Mouse (Mus musculus) kidney, postnatal 0 days (tissue): ENCODE data around the gene Rnase11. TPM values are rescaled to one million over a fixed set of nuclear protein-coding genes. Genes with fewer than 3 reads are reported as not detected.

Source experiments
- ATAC-seq: fragments of 200-750 bp; cut with Nextera tagmentation; replicated peaks from 2 replicates; pipeline ENCODE4 v1.8.0; 2017; ENCODE audit warnings: low read depth, moderate number of reproducible peaks, moderate TSS enrichment, moderate library complexity; ENCODE audit not compliant: low FRiP score
- DNase-seq: peaks from one replicate; pipeline ENCODE4 v3.0.0-alpha.2; 2016; ENCODE audit warnings: low spot score
- H3K27ac ChIP-seq: fragments of 300-500 bp; sonication (generic); 2 replicates; pipeline ENCODE4 v1.5.1; 2014; ENCODE audit warnings: mild to moderate bottlenecking
- H3K27me3 ChIP-seq: fragments of 300-500 bp; sonication (generic); 2 replicates; pipeline ENCODE4 v1.6.1; 2014; ENCODE audit warnings: low read length, mixed read lengths; ENCODE audit not compliant: insufficient read depth
- H3K36me3 ChIP-seq: fragments of 300-500 bp; sonication (generic); 2 replicates; pipeline ENCODE4 v1.6.1; 2014; ENCODE audit warnings: low read length, mixed read lengths; ENCODE audit not compliant: insufficient read depth
- H3K4me1 ChIP-seq: fragments of 300-500 bp; sonication (generic); replicated peaks from 2 replicates; pipeline ENCODE4 v1.6.1; 2014; ENCODE audit warnings: antibody characterized with exemption, low read length, mixed read lengths; ENCODE audit not compliant: insufficient read depth
- H3K4me2 ChIP-seq: fragments of 300-500 bp; sonication (generic); 2 replicates; pipeline ENCODE4 v1.6.1; 2014; ENCODE audit warnings: mild to moderate bottlenecking, low read length, moderate library complexity, mixed read lengths
- H3K4me3 ChIP-seq: fragments of 300-500 bp; sonication (generic); replicated peaks from 2 replicates; pipeline ENCODE4 v1.5.1; 2014; ENCODE audit warnings: low read depth, low read length
- H3K9ac ChIP-seq: fragments of 300-500 bp; sonication (generic); 2 replicates; pipeline ENCODE4 v1.6.1; 2014; ENCODE audit warnings: low read depth, low read length
- H3K9me3 ChIP-seq: fragments of 300-500 bp; sonication (generic); replicated peaks from 2 replicates; pipeline ENCODE4 v1.6.1; 2016; ENCODE audit warnings: low read length, inconsistent platforms, mixed read lengths
- CTCF ChIP-seq: IDR thresholded peaks from 2 replicates; pipeline ENCODE4 v1.5.1; 2016; ENCODE audit warnings: antibody characterized with exemption, low read depth, mild to moderate bottlenecking, moderate library complexity
- WGBS: fragments of 180-500 bp; shearing (Covaris S2); extraction: QIAGEN DNeasy Blood & Tissue Kit; methylation state at CpG from one replicate; pipeline ENCODE4 v1.1.7; 2014; 5-methylcytosine and 5-hydroxymethylcytosine counted together
- polyA plus RNA-seq: library from polyadenylated mRNA; unstranded; fragments of >200 nt; fragmentation: Nextera tagmentation; extraction: Ambion mirVana; gene quantifications from 2 replicates; pipeline ENCODE4 v1.2.1, GENCODE M21; 2015

The Rnase11 gene
- polyA plus RNA-seq, 1 experiment from 2014 or later = not detected

DNA sequence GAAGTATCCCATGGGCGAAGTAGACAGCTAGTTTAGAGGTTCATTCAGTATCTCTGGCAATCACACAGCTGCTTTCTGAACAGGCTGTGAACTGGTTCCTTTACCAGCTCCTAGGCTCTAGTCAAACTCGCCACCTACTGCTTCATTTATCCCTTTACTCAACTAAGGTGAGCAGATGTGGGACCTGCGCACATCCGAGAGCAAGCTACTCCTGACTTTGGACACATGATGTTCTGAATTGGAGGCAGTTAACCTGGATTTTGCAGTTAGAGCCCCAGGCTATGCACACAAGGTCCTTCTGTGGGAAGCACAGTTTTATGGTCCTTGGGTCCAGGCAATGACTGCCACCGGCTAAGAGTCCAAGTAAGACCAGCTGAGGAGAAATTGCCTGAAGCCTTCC, 10.8 kb upstream of the Rnase11 start:
- Histone ChIP-seq H3K4me2 (no peak overlapping the region), H3K27me3 (no peaks in the 10 kb centered on the region), H3K36me3 (no peaks in the 10 kb centered on the region), H3K27ac (no peak overlapping the region), H3K4me1 (peaks cover 6% of the 10 kb centered on the region; the same call in 1 of the 2 replicates), H3K9ac (no peak overlapping the region), H3K9me3 (no peaks in the 10 kb centered on the region), H3K4me3 (no peak overlapping the region)
- 85% methylated on average over 5 of the region's 5 CpGs for WGBS
- TF ChIP-seq CTCF = no peak
- no peak for DNase-seq
- ATAC-seq = no peak

GRCm38 (mm10) chr14:51057401-51057831, 7.5 kb upstream of the Rnase11 start, which contains the start of gene Rnase12:
Rnase12 (minus strand) TSS chr14:51057661.
- ATAC-seq (0 out of 2 replicates have a peak, but pooled peaks have one; percentile 38), DNase-seq (peak; percentile 60)
- Histone ChIP-seq H3K4me3 (0 out of 2 replicates have a peak within 1 kb of the TSS, but pooled peaks have one; percentile 7), H3K27me3 (no peaks in the 10 kb centered on the region), H3K9ac (0 out of 2 replicates have a peak within 1 kb of the TSS, but pooled peaks have one; percentile 13), H3K36me3 (no peaks in the 10 kb centered on the region), H3K9me3 (no peaks in the 10 kb centered on the region), H3K27ac (peak within 1 kb of the TSS; percentile 36; the same call in 1 of the 2 replicates), H3K4me1 (peaks cover 12% of the 10 kb centered on the region; the same call in 1 of the 2 replicates), H3K4me2 (peak within 1 kb of the TSS; percentile 34)
- WGBS = 25% methylated on average over 9 of the region's 9 CpGs
- TF ChIP-seq CTCF = no peak

DNA sequence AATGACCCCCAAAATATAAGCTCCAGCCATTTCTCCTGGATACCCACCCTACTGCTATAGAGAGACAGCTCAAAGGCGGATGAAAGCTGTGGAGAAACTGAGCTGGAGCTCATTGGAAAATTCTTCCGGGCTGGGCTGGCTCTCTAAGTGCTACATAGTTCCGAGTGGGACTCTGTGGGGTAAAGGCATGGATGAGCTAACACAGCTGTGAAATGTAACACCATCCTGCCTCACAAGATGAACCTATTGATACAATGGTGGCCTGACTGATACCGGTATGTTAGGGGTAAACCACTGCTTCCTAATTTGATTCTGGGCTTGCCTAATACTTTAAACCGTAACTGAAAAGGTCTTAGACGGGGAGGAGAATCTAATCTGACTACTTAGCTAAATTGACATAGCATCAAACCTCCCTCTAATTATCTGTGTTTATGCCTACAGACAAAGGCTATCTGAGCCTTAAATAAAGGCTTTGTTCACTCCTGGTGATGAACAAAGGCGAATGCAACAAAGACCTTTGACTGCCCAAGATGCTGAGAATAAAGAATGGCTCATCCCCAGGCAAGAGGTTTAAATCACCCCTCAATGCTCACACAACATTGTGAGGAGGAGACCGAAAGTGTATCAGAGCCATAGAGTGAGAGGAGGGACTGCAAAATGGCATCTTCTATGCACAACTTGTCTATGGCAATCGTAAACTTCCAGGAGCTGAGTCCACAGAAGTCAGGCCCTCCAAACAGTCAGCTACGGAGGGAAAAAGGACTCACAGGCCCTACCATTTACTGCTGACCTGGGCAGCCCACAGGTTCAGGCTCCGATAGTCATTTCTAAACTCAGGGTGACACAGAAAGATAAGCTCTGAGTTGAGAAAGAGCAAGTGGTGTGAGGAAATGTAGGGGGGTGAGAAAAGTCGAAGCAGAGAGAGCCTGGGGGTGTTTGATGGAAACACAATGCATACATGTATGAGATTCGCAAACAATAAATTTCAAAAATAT, 4.6 kb upstream of the Rnase11 start:
- no peaks in the 10 kb centered on the region for H3K27me3 ChIP-seq
- H3K9me3 ChIP-seq = no peaks in the 10 kb centered on the region
- no peak overlapping the region for H3K27ac ChIP-seq
- H3K4me2 ChIP-seq = no peak overlapping the region
- H3K36me3 ChIP-seq = no peaks in the 10 kb centered on the region
- H3K4me3 ChIP-seq = no peak overlapping the region
- peak; percentile 41 for DNase-seq
- H3K9ac ChIP-seq = no peak overlapping the region
- no peak for TF ChIP-seq CTCF
- peaks cover 12% of the 10 kb centered on the region; the same call in 1 of the 2 replicates for H3K4me1 ChIP-seq
- no peak for ATAC-seq
- 64% methylated on average over 13 of the region's 13 CpGs for WGBS

DNA sequence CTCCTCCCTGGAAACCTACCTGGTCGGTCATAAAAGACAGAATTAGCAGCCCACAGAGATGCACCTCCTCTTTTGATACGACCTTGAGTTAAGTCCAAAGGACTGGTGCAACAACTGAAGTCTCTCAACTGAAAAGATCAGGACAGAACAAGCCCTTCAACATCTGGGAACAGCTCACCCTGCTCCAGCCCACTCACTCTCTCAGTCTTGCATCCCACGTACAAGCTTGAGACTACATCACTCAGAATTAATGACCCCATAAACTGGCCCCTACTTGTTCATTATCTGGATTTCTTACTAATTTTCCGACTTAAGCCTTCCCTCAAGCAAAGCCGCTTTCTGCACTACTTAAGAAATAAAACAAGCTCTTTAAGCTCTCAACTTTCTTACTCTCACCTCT, 3.2 kb upstream of the Rnase11 start:
- H3K9me3 ChIP-seq = no peaks in the 10 kb centered on the region
- peak; percentile 75 for DNase-seq
- ATAC-seq = peak; percentile 65
- WGBS = 17% methylated on average over 5 of the region's 5 CpGs
- no peak overlapping the region for H3K4me3 ChIP-seq
- H3K4me2 ChIP-seq = no peak overlapping the region
- no peak overlapping the region for H3K9ac ChIP-seq
- no peaks in the 10 kb centered on the region for H3K36me3 ChIP-seq
- TF ChIP-seq CTCF = no peak
- H3K27ac ChIP-seq = 0 out of 2 replicates have a peak overlapping the region, but pooled peaks have one; percentile 28
- H3K27me3 ChIP-seq = no peaks in the 10 kb centered on the region
- peaks cover 12% of the 10 kb centered on the region; the same call in 1 of the 2 replicates for H3K4me1 ChIP-seq

DNA sequence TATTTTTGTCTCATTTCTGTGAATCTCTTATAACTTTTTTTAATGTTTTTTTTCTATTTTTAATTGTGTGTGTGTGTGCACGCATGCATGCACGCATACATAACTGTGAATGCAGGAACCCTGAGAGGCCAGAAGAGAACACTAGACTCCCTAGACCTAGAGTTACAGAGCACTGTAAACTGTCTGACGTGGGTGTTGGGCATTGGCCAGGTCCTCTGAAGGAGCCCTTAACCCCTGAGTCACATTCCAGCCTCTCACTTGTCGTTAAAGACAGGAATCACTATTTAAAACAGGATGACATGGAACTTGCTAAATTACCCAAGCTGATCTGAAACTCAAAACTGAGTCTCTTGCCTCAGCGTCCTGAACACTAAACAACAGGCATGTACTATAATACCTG, 2.0 kb upstream of the Rnase11 start:
- H3K4me3 ChIP-seq = no peak overlapping the region
- H3K9ac ChIP-seq = no peak overlapping the region
- no peak for ATAC-seq
- H3K36me3 ChIP-seq = no peaks in the 10 kb centered on the region
- H3K4me2 ChIP-seq = no peak overlapping the region
- peaks cover 7% of the 10 kb centered on the region; the same call in 1 of the 2 replicates for H3K4me1 ChIP-seq
- no peak overlapping the region; the same call in 1 of the 2 replicates for H3K27ac ChIP-seq
- 40% methylated on average over 5 of the region's 5 CpGs for WGBS
- peak; percentile 57 for DNase-seq
- no peak for TF ChIP-seq CTCF
- no peaks in the 10 kb centered on the region for H3K27me3 ChIP-seq
- no peaks in the 10 kb centered on the region for H3K9me3 ChIP-seq

GRCm38 (mm10) chr14:51047846-51048245, 2.1 kb downstream of the Rnase11 start:
- Histone ChIP-seq H3K36me3 (no peaks in the 10 kb centered on the region), H3K27me3 (no peaks in the 10 kb centered on the region), H3K9me3 (no peaks in the 10 kb centered on the region), H3K9ac (no peak overlapping the region), H3K27ac (no peak overlapping the region), H3K4me3 (no peak overlapping the region), H3K4me1 (no peaks in the 10 kb centered on the region), H3K4me2 (no peak overlapping the region)
- no peak for TF ChIP-seq CTCF
- DNase-seq = no peak
- WGBS = 18% methylated on average over 5 of the region's 5 CpGs
- ATAC-seq = no peak
